Mouse (Mus musculus) cortical plate, adult 2 months (tissue): ENCODE measurements at regions not wholly inside any gene's neighbourhood (a gene's known extent, or its start where the extent isn't known, plus 50 kb on each side); places are given as distances from the start of the nearest gene placed in this dataset.

Source experiments
- CTCF ChIP-seq: fragments of 200-500 bp; IDR thresholded peaks from 2 replicates; pipeline ENCODE4 v1.5.1; 2011; ENCODE audit warnings: mild to moderate bottlenecking, control low read depth, low read length; ENCODE audit not compliant: insufficient read depth; ENCODE audit errors: extremely low read depth
- POLR2A ChIP-seq: fragments of 200-500 bp; IDR thresholded peaks from 2 replicates; pipeline ENCODE4 v1.6.1; 2011; ENCODE audit warnings: mild to moderate bottlenecking, low read length, control low read depth; ENCODE audit not compliant: insufficient read depth; ENCODE audit errors: extremely low read depth

GRCm38 (mm10) chr12:17094758-17095157, 81.9 kb downstream of the Kcnf1 start:
- TF ChIP-seq CTCF, result no peak
- TF ChIP-seq POLR2A, result no peak
